Mouse (Mus musculus) urinary bladder, postnatal 14 days (tissue): Measurements from ENCODE around the gene Cenpp.

Experiments used
- DNase-seq: peaks from one replicate; pipeline ENCODE4 v3.0.0; 2021; ENCODE audit warnings: low spot score

The Cenpp gene

GRCm38 (mm10) chr13:49461458-49462132 lies 191.0 kb downstream of the Cenpp start:
- DNase-seq: no peak

- no peak for DNase-seq
Measured at GRCm38 (mm10) chr13:49460692-49461414, 191.7 kb downstream of the Cenpp start.

GRCm38 (mm10) chr13:49460276-49460675 lies 192.3 kb downstream of the Cenpp start:
- DNase-seq: no peak

- DNase-seq: peak; percentile 85
Measured at GRCm38 (mm10) chr13:49449318-49449749, 203.3 kb downstream of the Cenpp start.

- no peak for DNase-seq
Measured at GRCm38 (mm10) chr13:49444451-49444850, 208.1 kb downstream of the Cenpp start.

GRCm38 (mm10) chr13:49436170-49436569 lies 216.4 kb downstream of the Cenpp start:
- no peak for DNase-seq

- DNase-seq: no peak
Measured at GRCm38 (mm10) chr13:49435745-49436144, 216.8 kb downstream of the Cenpp start.

GRCm38 (mm10) chr13:49433268-49434029 lies 219.1 kb downstream of the Cenpp start:
- no peak for DNase-seq

- DNase-seq: no peak
Measured at GRCm38 (mm10) chr13:49430529-49430928, 222.1 kb downstream of the Cenpp start.

GRCm38 (mm10) chr13:49428042-49428675 lies 224.4 kb downstream of the Cenpp start:
- no peak for DNase-seq

GRCm38 (mm10) chr13:49426736-49427135 lies 225.8 kb downstream of the Cenpp start:
- DNase-seq: no peak

GRCm38 (mm10) chr13:49421959-49422358 lies 230.6 kb downstream of the Cenpp start:
- no peak for DNase-seq

- no peak for DNase-seq
Measured at GRCm38 (mm10) chr13:49421606-49421917, 231.0 kb downstream of the Cenpp start.

- peak; percentile 98 for DNase-seq
Measured at GRCm38 (mm10) chr13:49420754-49421605, 231.6 kb downstream of the Cenpp start, which contains the start of gene Ippk. Gene Ippk, plus strand, starts transcription at chr13:49421249.
